Mouse (Mus musculus): ENCODE results near the gene 1110004F10Rik. TPM values are rescaled to one million over a fixed set of nuclear protein-coding genes. Genes with fewer than 3 reads are reported as not detected.

1110004F10Rik gene
- total and polyA plus RNA-seq, 3 experiments: 38.9 to 54.0 (median 51.3) TPM

DNA sequence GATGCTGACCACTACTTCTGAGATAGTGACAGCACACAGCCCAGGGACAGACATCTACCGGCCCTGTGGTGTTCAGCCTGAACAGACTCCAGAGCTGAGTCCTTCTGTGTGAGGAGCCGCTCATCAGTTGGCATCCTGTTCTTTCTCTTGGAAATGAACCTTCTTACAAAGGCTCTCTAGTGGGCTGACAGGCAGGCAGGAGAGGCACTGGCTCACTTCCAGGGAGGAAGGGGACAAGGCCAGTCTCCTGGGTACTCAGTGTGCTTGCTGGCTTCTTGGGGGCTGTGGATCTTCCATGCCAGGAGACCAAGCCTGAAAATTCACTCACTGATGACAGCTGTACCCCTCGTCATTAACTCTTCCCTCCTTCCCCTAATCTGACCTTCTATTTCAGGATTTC lies 98.5 kb downstream of the 1110004F10Rik start:
- Histone ChIP-seq H3K4me1 (ENCODE audit: control insufficient read depth, insufficient read depth, low read length) (no peaks in the 10 kb centered on the region), H3K4me3 (no peak overlapping the region), H3K36me3 (ENCODE audit: control insufficient read depth, insufficient read depth, low read length) (no peaks in the 10 kb centered on the region), H3K79me2 (replicated peaks; ENCODE audit: control insufficient read depth, insufficient read depth, low read length) (no peaks in the 10 kb centered on the region), H3K27me3 (ENCODE audit: control insufficient read depth, insufficient read depth, low read length) (no peaks in the 10 kb centered on the region), H3K27ac (no peak overlapping the region), H3K9ac (ENCODE audit: low read depth, low read length) (no peak overlapping the region)
- intact Hi-C loops (cut with DNase I): no loop called here
- no peak for TF ChIP-seq POLR2A (IDR thresholded peaks at IDR 0.05; ENCODE audit: insufficient read depth, low read depth, low read length)
- TF ChIP-seq CTCF (IDR thresholded peaks at IDR 0.05): no peak
- TF ChIP-seq EP300 (IDR thresholded peaks at IDR 0.05; ENCODE audit: insufficient read depth, low read depth, low read length): no peak
- DNase-seq: no peak
- 70% methylated on average over 3 of the region's 3 CpGs for whole genome bisulfite sequencing

- no peaks in the 10 kb centered on the region for H3K4me1 ChIP-seq (ENCODE audit: control insufficient read depth, insufficient read depth, low read length)
- H3K9ac ChIP-seq (ENCODE audit: low read depth, low read length): no peak overlapping the region
- TF ChIP-seq CTCF (IDR thresholded peaks at IDR 0.05) (no peak), EP300 (IDR thresholded peaks at IDR 0.05; ENCODE audit: insufficient read depth, low read depth, low read length) (no peak), POLR2A (IDR thresholded peaks at IDR 0.05; ENCODE audit: insufficient read depth, low read depth, low read length) (no peak)
- intact Hi-C loops (cut with DNase I): no loop called here
- no peaks in the 10 kb centered on the region for H3K36me3 ChIP-seq (ENCODE audit: control insufficient read depth, insufficient read depth, low read length)
- WGBS: 94% methylated on average over 6 of the region's 6 CpGs
- H3K27ac ChIP-seq: no peak overlapping the region
- H3K27me3 ChIP-seq (ENCODE audit: control insufficient read depth, insufficient read depth, low read length): no peaks in the 10 kb centered on the region
- no peak for DNase-seq
- H3K79me2 ChIP-seq (replicated peaks; ENCODE audit: control insufficient read depth, insufficient read depth, low read length): no peaks in the 10 kb centered on the region
- no peak overlapping the region for H3K4me3 ChIP-seq
Measured at GRCm38 (mm10) chr7:116145030-116145429, 105.8 kb downstream of the 1110004F10Rik start.

- TF ChIP-seq CTCF (IDR thresholded peaks at IDR 0.05) (no peak), EP300 (IDR thresholded peaks at IDR 0.05; ENCODE audit: insufficient read depth, low read depth, low read length) (no peak), POLR2A (IDR thresholded peaks at IDR 0.05; ENCODE audit: insufficient read depth, low read depth, low read length) (no peak)
- DNase-seq: no peak
- Histone ChIP-seq H3K4me1 (ENCODE audit: control insufficient read depth, insufficient read depth, low read length) (no peaks in the 10 kb centered on the region), H3K36me3 (ENCODE audit: control insufficient read depth, insufficient read depth, low read length) (no peaks in the 10 kb centered on the region), H3K9ac (ENCODE audit: low read depth, low read length) (no peak overlapping the region), H3K4me3 (no peak overlapping the region), H3K27me3 (ENCODE audit: control insufficient read depth, insufficient read depth, low read length) (no peaks in the 10 kb centered on the region), H3K79me2 (replicated peaks; ENCODE audit: control insufficient read depth, insufficient read depth, low read length) (no peaks in the 10 kb centered on the region), H3K27ac (no peak overlapping the region)
- WGBS: 89% methylated on average over 2 of the region's 2 CpGs
- intact Hi-C loops (cut with DNase I): no loop called here
Measured at GRCm38 (mm10) chr7:116147114-116147513, 107.9 kb downstream of the 1110004F10Rik start.

- no peak for DNase-seq
- H3K27ac ChIP-seq: no peak overlapping the region
- 65% methylated on average over 4 of the region's 4 CpGs for WGBS
- intact Hi-C loops (cut with DNase I): no loop called here
- H3K4me3 ChIP-seq: no peak overlapping the region
- H3K4me1 ChIP-seq (ENCODE audit: control insufficient read depth, insufficient read depth, low read length): no peaks in the 10 kb centered on the region
- TF ChIP-seq EP300 (IDR thresholded peaks at IDR 0.05; ENCODE audit: insufficient read depth, low read depth, low read length) (no peak), CTCF (IDR thresholded peaks at IDR 0.05) (no peak), POLR2A (IDR thresholded peaks at IDR 0.05; ENCODE audit: insufficient read depth, low read depth, low read length) (no peak)
- no peaks in the 10 kb centered on the region for H3K36me3 ChIP-seq (ENCODE audit: control insufficient read depth, insufficient read depth, low read length)
- H3K9ac ChIP-seq (ENCODE audit: low read depth, low read length): no peak overlapping the region
- no peaks in the 10 kb centered on the region for H3K27me3 ChIP-seq (ENCODE audit: control insufficient read depth, insufficient read depth, low read length)
- no peaks in the 10 kb centered on the region for H3K79me2 ChIP-seq (replicated peaks; ENCODE audit: control insufficient read depth, insufficient read depth, low read length)
Measured at GRCm38 (mm10) chr7:116149568-116149967, 110.4 kb downstream of the 1110004F10Rik start.

GRCm38 (mm10) chr7:116153781-116154368 lies 114.7 kb downstream of the 1110004F10Rik start:
- TF ChIP-seq POLR2A (IDR thresholded peaks at IDR 0.05; ENCODE audit: insufficient read depth, low read depth, low read length) (no peak), EP300 (IDR thresholded peaks at IDR 0.05; ENCODE audit: insufficient read depth, low read depth, low read length) (no peak), CTCF (IDR thresholded peaks at IDR 0.05) (no peak)
- H3K4me3 ChIP-seq: no peak overlapping the region
- WGBS: 18% methylated on average over 2 of the region's 2 CpGs
- H3K79me2 ChIP-seq (replicated peaks; ENCODE audit: control insufficient read depth, insufficient read depth, low read length): no peaks in the 10 kb centered on the region
- no peak overlapping the region for H3K27ac ChIP-seq
- H3K9ac ChIP-seq (ENCODE audit: low read depth, low read length): no peak overlapping the region
- no peaks in the 10 kb centered on the region for H3K27me3 ChIP-seq (ENCODE audit: control insufficient read depth, insufficient read depth, low read length)
- no peaks in the 10 kb centered on the region for H3K4me1 ChIP-seq (ENCODE audit: control insufficient read depth, insufficient read depth, low read length)
- H3K36me3 ChIP-seq (ENCODE audit: control insufficient read depth, insufficient read depth, low read length): no peaks in the 10 kb centered on the region
- intact Hi-C loops (cut with DNase I): no loop called here
- DNase-seq: no peak

Other genes starting within 250 kb of the 1110004F10Rik start
- 10 to 100 TPM; 26.4 to 33.4 TPM for gene Sox6, start 601 bp upstream of the 1110004F10Rik start, total RNA-seq (2021)
- 11.8 and 18.4 TPM in 2 replicates for gene Sox6, start 601 bp upstream of the 1110004F10Rik start, polyA plus RNA-seq (2012; rRNA removed)
- 1 to 10 TPM; 1.3 to 1.7 TPM for gene Gm4353, start 45.2 kb downstream of the 1110004F10Rik start, total RNA-seq (2021)
- gene Gm4353, start 45.2 kb downstream of the 1110004F10Rik start, polyA plus RNA-seq (2012; rRNA removed): 0.51 and 0.82 TPM in 2 replicates

All from heart, adult 2 months (tissue).